Mouse (Mus musculus) cortical plate, adult 2 months (tissue): Measurements from ENCODE around the gene Slc1a2. TPM values are rescaled to one million over a fixed set of nuclear protein-coding genes. Genes with fewer than 3 reads are reported as not detected.

ENCODE experiments used
- H3K27ac ChIP-seq: fragments of 200-500 bp; 2 replicates; pipeline ENCODE4 v1.5.1; 2012; ENCODE audit warnings: low read length, control low read depth, inconsistent platforms; ENCODE audit not compliant: insufficient read depth
- H3K4me1 ChIP-seq: fragments of 200-500 bp; 2 replicates; pipeline ENCODE4 v1.6.1; 2011; ENCODE audit warnings: low read length; ENCODE audit not compliant: control insufficient read depth, insufficient read depth
- H3K4me3 ChIP-seq: fragments of 200-500 bp; 2 replicates; pipeline ENCODE4 v1.5.1; 2011; ENCODE audit warnings: mild to moderate bottlenecking, low read length, control low read depth; ENCODE audit not compliant: insufficient read depth
- CTCF ChIP-seq: fragments of 200-500 bp; IDR thresholded peaks from 2 replicates; pipeline ENCODE4 v1.5.1; 2011; ENCODE audit warnings: mild to moderate bottlenecking, control low read depth, low read length; ENCODE audit not compliant: insufficient read depth; ENCODE audit errors: extremely low read depth
- POLR2A ChIP-seq: fragments of 200-500 bp; IDR thresholded peaks from 2 replicates; pipeline ENCODE4 v1.6.1; 2011; ENCODE audit warnings: mild to moderate bottlenecking, low read length, control low read depth; ENCODE audit not compliant: insufficient read depth; ENCODE audit errors: extremely low read depth
- polyA plus RNA-seq: library from polyadenylated mRNA; depleted of rRNA; stranded (reverse); fragments of >200 nt; gene quantifications from 2 replicates; pipeline ENCODE4 v1.2.3, GENCODE M21; 2012; rRNA removed

Gene Slc1a2
- polyA plus RNA-seq, 1 experiment, result 784 TPM

GRCm38 (mm10) chr2:102815289-102815809 is 156.9 kb downstream of the Slc1a2 start:
- no peaks in the 10 kb centered on the region for H3K4me1 ChIP-seq
- H3K4me3 ChIP-seq, result no peak overlapping the region
- H3K27ac ChIP-seq, result no peak overlapping the region
- no peak for TF ChIP-seq POLR2A
- no peak for TF ChIP-seq CTCF

- no peak overlapping the region for H3K27ac ChIP-seq
- no peak for TF ChIP-seq CTCF
- no peak for TF ChIP-seq POLR2A
- no peaks in the 10 kb centered on the region for H3K4me1 ChIP-seq
- H3K4me3 ChIP-seq, result no peak overlapping the region
These were observed 161.8 kb downstream of the Slc1a2 start for GRCm38 (mm10) chr2:102820225-102820711.

GRCm38 (mm10) chr2:102820790-102821189 is 162.3 kb downstream of the Slc1a2 start:
- no peak overlapping the region for H3K27ac ChIP-seq
- TF ChIP-seq CTCF (no peak), POLR2A (no peak)
- no peak overlapping the region for H3K4me3 ChIP-seq
- H3K4me1 ChIP-seq, result no peaks in the 10 kb centered on the region

GRCm38 (mm10) chr2:102822036-102822435 is 163.6 kb downstream of the Slc1a2 start:
- TF ChIP-seq POLR2A, result no peak
- TF ChIP-seq CTCF, result no peak
- Histone ChIP-seq H3K4me1 (no peaks in the 10 kb centered on the region), H3K27ac (no peak overlapping the region), H3K4me3 (no peak overlapping the region)

- TF ChIP-seq POLR2A, result no peak
- TF ChIP-seq CTCF, result no peak
- H3K4me1 ChIP-seq, result no peaks in the 10 kb centered on the region
- H3K4me3 ChIP-seq, result no peak overlapping the region
- H3K27ac ChIP-seq, result no peak overlapping the region
These were observed 167.6 kb downstream of the Slc1a2 start for GRCm38 (mm10) chr2:102825961-102826633.

DNA sequence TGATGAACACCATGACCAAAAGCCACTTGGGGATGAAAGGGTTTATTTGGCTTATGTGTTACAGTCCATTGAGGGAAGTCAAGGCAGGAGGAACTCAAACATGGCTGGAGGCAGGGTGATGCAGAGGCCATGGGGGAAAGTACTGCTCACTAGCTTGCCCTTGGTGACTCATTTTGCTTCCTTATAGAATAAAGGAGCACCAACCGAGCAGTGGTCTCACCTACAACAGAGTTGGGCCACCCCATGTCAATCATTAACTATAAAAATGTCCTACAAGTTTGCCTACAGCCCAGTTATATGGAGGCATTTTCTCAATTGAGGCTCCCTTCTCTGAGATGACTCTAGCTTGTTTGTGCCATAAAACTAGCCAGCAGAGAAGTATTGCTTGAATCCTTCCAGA is 169.4 kb downstream of the Slc1a2 start:
- TF ChIP-seq POLR2A (no peak), CTCF (no peak)
- H3K4me3 ChIP-seq, result no peak overlapping the region
- H3K4me1 ChIP-seq, result no peaks in the 10 kb centered on the region
- H3K27ac ChIP-seq, result no peak overlapping the region

GRCm38 (mm10) chr2:102828381-102828780 is 169.9 kb downstream of the Slc1a2 start:
- no peak overlapping the region for H3K4me3 ChIP-seq
- H3K4me1 ChIP-seq, result no peaks in the 10 kb centered on the region
- no peak for TF ChIP-seq POLR2A
- H3K27ac ChIP-seq, result no peak overlapping the region

- Histone ChIP-seq H3K4me1 (no peaks in the 10 kb centered on the region), H3K4me3 (no peak overlapping the region), H3K27ac (no peak overlapping the region)
- TF ChIP-seq CTCF (no peak), POLR2A (no peak)
These were observed 170.7 kb downstream of the Slc1a2 start for GRCm38 (mm10) chr2:102829201-102829600.

- H3K4me1 ChIP-seq, result no peaks in the 10 kb centered on the region
- H3K4me3 ChIP-seq, result no peak overlapping the region
- no peak overlapping the region for H3K27ac ChIP-seq
- TF ChIP-seq CTCF, result no peak
- no peak for TF ChIP-seq POLR2A
These were observed 173.1 kb downstream of the Slc1a2 start for GRCm38 (mm10) chr2:102831547-102831946.

GRCm38 (mm10) chr2:102838179-102838578 is 179.7 kb downstream of the Slc1a2 start:
- no peak overlapping the region for H3K4me3 ChIP-seq
- no peak overlapping the region for H3K27ac ChIP-seq
- TF ChIP-seq POLR2A (no peak), CTCF (no peak)
- no peaks in the 10 kb centered on the region; the same call in 1 of the 2 replicates for H3K4me1 ChIP-seq

Other genes with a start within 250 kb of the Slc1a2 start
- gene Fjx1, start 206.2 kb upstream of the Slc1a2 start, polyA plus RNA-seq, result 55.2 and 59.7 TPM in 2 replicates
- 77.8 and 92.8 TPM in 2 replicates for gene Pamr1, start 108.6 kb upstream of the Slc1a2 start, polyA plus RNA-seq
- gene Cd44, start 243.0 kb downstream of the Slc1a2 start, polyA plus RNA-seq, result 1.7 and 2.3 TPM in 2 replicates